Mouse (Mus musculus) E14TG2a.4 (cell line): ENCODE measurements around the gene Nacc2.

Experiments used
- CTCF ChIP-seq: conservative IDR thresholded peaks from 2 replicates; pipeline ENCODE4 v1.5.1; 2014; ENCODE audit warnings: low read length
- NANOG ChIP-seq: IDR thresholded peaks from 2 replicates; pipeline ENCODE4 v1.6.1; 2014; ENCODE audit warnings: borderline replicate concordance, low read length, mixed read lengths
- POU5F1 ChIP-seq: IDR thresholded peaks from 2 replicates; pipeline ENCODE4 v1.6.1; 2014; ENCODE audit warnings: low read length, borderline replicate concordance

- TF ChIP-seq CTCF = no peak
- no peak for TF ChIP-seq NANOG
- TF ChIP-seq POU5F1 = no peak
Measured at GRCm38 (mm10) chr2:26145113-26145512, 22.1 kb upstream of the Nacc2 start.
